Mouse (Mus musculus): ENCODE data around the gene Hoxa4. TPM values are rescaled to one million over a fixed set of nuclear protein-coding genes. Genes with fewer than 3 reads are reported as not detected.
A peak's percentile ranks its signal among the peaks of the same experiment; 100 is the strongest.

Hoxa4 gene
- polyA plus RNA-seq, 1 experiment from 2014 or later = 1.6 TPM

DNA sequence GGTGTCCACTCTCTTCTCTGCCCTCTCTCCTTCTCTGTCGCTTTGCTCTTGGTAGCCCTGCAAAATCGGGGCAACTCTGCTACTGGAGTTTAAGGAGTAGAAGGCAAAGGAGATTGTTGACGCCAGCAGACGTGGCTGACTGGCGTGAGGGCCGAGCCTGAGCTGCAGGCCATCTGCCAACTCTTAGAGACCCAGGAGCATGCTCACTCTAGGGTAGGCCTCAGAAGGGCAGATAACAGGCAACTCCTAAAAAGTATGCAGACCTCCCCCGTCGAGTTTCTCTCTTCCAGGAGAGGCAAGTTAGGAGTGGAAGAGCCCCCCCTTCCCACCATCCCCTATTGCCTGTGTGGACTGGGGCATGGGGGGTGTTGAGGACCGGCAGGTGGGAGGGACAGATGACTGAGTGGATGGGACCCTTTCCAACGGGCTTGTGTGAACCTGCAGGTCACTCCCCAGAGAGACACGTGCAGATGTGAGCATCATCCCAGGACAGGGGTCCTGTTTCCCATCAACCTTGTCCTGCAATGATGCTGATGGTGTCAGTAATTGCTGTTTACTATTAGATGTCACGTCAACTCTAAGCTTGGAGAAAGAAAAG, 32.3 kb downstream of the Hoxa4 start:
- 11% methylated on average over 12 of the region's 12 CpGs for WGBS
- peak; percentile 44 for DNase-seq (ENCODE audit: low spot score)
- Histone ChIP-seq H3K9ac (ENCODE audit: low read depth, low read length) (peak overlapping the region; percentile 76), H3K4me2 (ENCODE audit: low read length) (peak overlapping the region; percentile 95), H3K27me3 (ENCODE audit: insufficient read depth, low read length) (peaks cover 16% of the 10 kb centered on the region), H3K9me3 (replicated peaks; ENCODE audit: low read length) (no peaks in the 10 kb centered on the region), H3K4me1 (replicated peaks; ENCODE audit: insufficient read depth, low read length) (peaks cover 37% of the 10 kb centered on the region), H3K4me3 (replicated peaks; ENCODE audit: low read depth, low read length) (peak overlapping the region; percentile 72), H3K27ac (peak overlapping the region; percentile 89), H3K36me3 (ENCODE audit: insufficient read depth, low read length) (no peaks in the 10 kb centered on the region)
- TF ChIP-seq CTCF (IDR thresholded peaks at IDR 0.05; ENCODE audit: low read depth) = no peak
- ATAC-seq (replicated peaks; ENCODE audit: low FRiP score, low read depth) = 0 out of 2 replicates have a peak, but pooled peaks have one; percentile 9

DNA sequence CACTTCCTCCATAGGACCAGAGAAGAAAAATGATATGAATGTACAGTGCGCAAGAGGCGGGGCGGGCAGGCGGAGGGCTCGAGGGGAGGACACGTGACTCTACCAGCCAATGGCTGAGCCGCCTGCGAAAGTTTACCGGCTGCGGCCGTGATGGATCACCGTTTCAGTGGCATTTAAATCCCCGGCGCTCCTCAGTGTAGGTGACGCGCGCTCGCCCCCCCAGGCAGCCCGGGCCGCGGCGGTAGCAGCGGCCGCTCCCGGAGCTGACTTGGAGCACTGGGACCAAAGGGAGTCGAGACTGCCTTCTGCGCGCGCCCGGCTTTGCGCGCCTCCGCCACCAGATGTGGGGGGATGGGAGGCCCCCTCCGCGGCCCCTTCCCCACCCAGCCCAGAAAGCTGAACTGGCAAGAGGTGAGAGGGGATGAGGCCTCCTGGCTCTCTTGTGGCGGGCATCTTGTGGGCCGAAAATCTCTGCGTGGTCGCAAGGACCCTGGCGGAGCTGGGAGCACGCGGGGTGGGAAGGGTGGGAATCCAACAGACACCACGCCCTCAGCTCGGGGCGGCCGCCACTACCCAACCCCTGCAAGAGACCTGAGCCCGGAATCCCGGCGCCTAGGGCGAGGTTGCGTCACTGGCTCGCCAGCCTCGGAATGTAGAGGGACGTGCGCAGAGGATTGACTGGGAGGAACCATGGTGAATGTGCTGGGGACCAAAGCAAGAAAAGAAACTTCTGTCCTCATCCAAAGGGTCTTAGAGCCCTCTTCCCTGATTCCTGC, 33.1 kb downstream of the Hoxa4 start, which contains the start of gene Hoxa1:
Gene Hoxa1, minus strand, starts transcription at position 42 of the 776 bp plus-strand sequence.
- Histone ChIP-seq H3K36me3 (ENCODE audit: insufficient read depth, low read length) (no peaks in the 10 kb centered on the region), H3K4me3 (replicated peaks; ENCODE audit: low read depth, low read length) (peak within 1 kb of the TSS; percentile 72), H3K9me3 (replicated peaks; ENCODE audit: low read length) (no peaks in the 10 kb centered on the region), H3K4me1 (replicated peaks; ENCODE audit: insufficient read depth, low read length) (peaks cover 29% of the 10 kb centered on the region), H3K9ac (ENCODE audit: low read depth, low read length) (peak within 1 kb of the TSS; percentile 76), H3K4me2 (ENCODE audit: low read length) (peak within 1 kb of the TSS; percentile 95), H3K27me3 (ENCODE audit: insufficient read depth, low read length) (peaks cover 20% of the 10 kb centered on the region), H3K27ac (peak within 1 kb of the TSS; percentile 89)
- under 1% methylated on average over 55 of the region's 55 CpGs for WGBS
- TF ChIP-seq CTCF (IDR thresholded peaks at IDR 0.05; ENCODE audit: low read depth) = no peak
- ATAC-seq (replicated peaks; ENCODE audit: low FRiP score, low read depth) = peak; percentile 79
- DNase-seq (ENCODE audit: low spot score) = peak; percentile 95

DNA sequence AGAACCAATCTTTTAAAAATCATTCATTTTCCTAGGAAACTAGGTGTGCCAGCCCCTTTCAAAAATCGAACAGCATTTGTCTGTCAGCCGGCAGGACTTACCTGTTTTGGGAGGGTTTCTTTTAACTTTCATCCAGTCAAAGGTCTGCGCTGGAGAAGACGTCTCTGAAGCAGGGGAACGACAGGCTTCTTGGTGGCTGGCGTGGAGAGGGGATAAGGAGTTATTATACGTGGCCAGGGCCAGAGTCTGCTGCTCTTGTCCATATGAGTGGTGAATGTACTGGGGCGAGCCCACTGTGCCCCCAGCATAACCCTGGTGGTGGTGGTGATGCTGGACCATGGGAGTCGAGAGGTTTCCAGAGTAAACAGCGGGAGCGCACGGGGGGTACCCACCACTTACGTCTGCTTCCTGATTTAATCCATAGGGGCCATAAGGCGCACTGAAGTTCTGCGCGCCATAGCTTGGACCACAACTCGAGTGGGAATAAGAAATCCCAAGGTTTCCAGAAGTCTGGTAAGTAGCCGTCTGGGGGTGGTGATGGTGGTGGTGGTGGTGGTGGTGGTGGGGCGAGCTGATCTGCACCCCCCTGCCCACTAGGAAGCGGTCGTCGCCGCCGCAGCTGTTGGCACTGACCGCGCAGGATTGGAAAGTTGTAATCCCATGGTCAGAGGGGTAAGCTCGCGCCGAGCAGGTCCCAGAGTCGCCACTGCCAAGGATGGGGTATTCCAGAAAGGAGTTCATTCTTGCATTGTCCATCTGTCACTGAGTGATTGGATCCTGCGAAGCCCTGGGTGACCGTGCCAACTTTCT, 33.9 kb downstream of the Hoxa4 start:
- Histone ChIP-seq H3K27me3 (ENCODE audit: insufficient read depth, low read length) (peaks cover 24% of the 10 kb centered on the region), H3K4me3 (replicated peaks; ENCODE audit: low read depth, low read length) (peak overlapping the region; percentile 72), H3K27ac (no peak overlapping the region), H3K9me3 (replicated peaks; ENCODE audit: low read length) (no peaks in the 10 kb centered on the region), H3K9ac (ENCODE audit: low read depth, low read length) (no peak overlapping the region), H3K4me2 (ENCODE audit: low read length) (peak overlapping the region; percentile 95), H3K4me1 (replicated peaks; ENCODE audit: insufficient read depth, low read length) (peaks cover 24% of the 10 kb centered on the region), H3K36me3 (ENCODE audit: insufficient read depth, low read length) (no peaks in the 10 kb centered on the region)
- peak; percentile 23; the same call in 1 of the 2 replicates for ATAC-seq (replicated peaks; ENCODE audit: low FRiP score, low read depth)
- DNase-seq (ENCODE audit: low spot score) = no peak
- no peak for TF ChIP-seq CTCF (IDR thresholded peaks at IDR 0.05; ENCODE audit: low read depth)
- WGBS = 2% methylated on average over 32 of the region's 32 CpGs

DNA sequence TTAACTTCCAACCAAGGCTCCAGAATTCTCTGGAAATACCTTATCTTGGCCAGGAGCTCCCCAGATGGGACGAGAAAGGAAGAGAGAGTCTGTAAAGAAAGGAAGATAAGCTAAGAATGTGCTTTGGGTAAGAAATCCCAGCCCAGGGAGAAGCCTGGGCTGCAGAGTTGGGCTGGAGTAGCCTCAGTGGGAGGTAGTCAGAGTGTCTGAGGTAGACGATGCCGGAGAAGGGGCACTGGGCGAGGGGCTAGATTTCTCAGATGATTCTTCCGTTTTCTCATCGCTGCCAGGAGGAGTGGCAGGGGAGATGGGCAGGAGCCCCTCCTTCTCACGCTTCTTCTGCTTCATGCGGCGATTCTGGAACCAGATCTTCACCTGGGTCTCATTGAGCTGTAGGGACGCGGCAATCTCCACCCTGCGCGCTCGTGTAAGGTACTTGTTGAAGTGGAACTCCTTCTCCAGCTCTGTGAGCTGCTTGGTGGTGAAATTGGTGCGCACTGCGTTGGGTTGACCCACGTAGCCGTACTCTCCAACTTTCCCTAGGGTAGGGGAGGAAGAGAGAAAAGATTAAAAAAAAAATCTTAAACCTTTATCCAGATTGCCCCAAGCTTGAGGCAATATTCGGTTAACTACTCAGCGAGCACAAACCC, 34.9 kb downstream of the Hoxa4 start:
- Histone ChIP-seq H3K9ac (ENCODE audit: low read depth, low read length) (no peak overlapping the region), H3K27me3 (ENCODE audit: insufficient read depth, low read length) (peaks cover 31% of the 10 kb centered on the region), H3K36me3 (ENCODE audit: insufficient read depth, low read length) (no peaks in the 10 kb centered on the region), H3K4me1 (replicated peaks; ENCODE audit: insufficient read depth, low read length) (peaks cover 24% of the 10 kb centered on the region), H3K4me2 (ENCODE audit: low read length) (0 out of 2 replicates have a peak overlapping the region, but pooled peaks have one; percentile 2), H3K27ac (no peak overlapping the region), H3K9me3 (replicated peaks; ENCODE audit: low read length) (no peaks in the 10 kb centered on the region), H3K4me3 (replicated peaks; ENCODE audit: low read depth, low read length) (no peak overlapping the region)
- TF ChIP-seq CTCF (IDR thresholded peaks at IDR 0.05; ENCODE audit: low read depth) = no peak
- ATAC-seq (replicated peaks; ENCODE audit: low FRiP score, low read depth) (no peak), DNase-seq (ENCODE audit: low spot score) (no peak)
- WGBS = 26% methylated on average over 20 of the region's 20 CpGs

DNA sequence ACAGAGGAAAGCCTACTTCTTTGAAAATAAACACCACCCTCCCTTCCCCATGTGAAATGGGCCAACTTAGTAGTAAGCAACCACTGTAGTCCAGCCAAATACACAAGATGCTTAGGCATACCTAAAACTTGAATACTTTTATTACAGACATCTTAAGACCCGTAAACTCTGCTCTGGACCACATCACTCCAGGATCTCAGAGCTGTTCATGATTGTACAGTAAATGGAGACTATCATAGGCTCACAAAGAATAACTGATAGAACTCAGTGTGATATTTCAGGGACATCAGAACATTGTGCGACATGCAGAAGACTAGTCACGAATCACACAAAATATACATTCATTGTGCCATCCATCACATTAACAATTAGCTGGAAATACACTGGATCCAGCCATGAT, 36.1 kb downstream of the Hoxa4 start:
- Histone ChIP-seq H3K27me3 (ENCODE audit: insufficient read depth, low read length) (peaks cover 34% of the 10 kb centered on the region), H3K9me3 (replicated peaks; ENCODE audit: low read length) (no peaks in the 10 kb centered on the region), H3K4me2 (ENCODE audit: low read length) (no peak overlapping the region), H3K4me3 (replicated peaks; ENCODE audit: low read depth, low read length) (no peak overlapping the region), H3K4me1 (replicated peaks; ENCODE audit: insufficient read depth, low read length) (peaks cover 15% of the 10 kb centered on the region; the same call in 1 of the 2 replicates), H3K9ac (ENCODE audit: low read depth, low read length) (no peak overlapping the region), H3K36me3 (ENCODE audit: insufficient read depth, low read length) (no peaks in the 10 kb centered on the region), H3K27ac (no peak overlapping the region)
- no peak for TF ChIP-seq CTCF (IDR thresholded peaks at IDR 0.05; ENCODE audit: low read depth)
- ATAC-seq (replicated peaks; ENCODE audit: low FRiP score, low read depth) (no peak), DNase-seq (ENCODE audit: low spot score) (no peak)
- WGBS = 85% methylated on average over 3 of the region's 3 CpGs
